Mouse (Mus musculus) MEL (cell line): ENCODE measurements around the gene Tox4. TPM values are rescaled to one million over a fixed set of nuclear protein-coding genes. Genes with fewer than 3 reads are reported as not detected.
"Not testable (repeated sequence)": the region's sequence is repeated elsewhere in the genome, so short reads cannot be mapped to it uniquely, and the experiment has no call there.

ENCODE experiments used
- DNase-seq: peaks from one replicate; pipeline ENCODE4 v3.0.0; 2011; ENCODE audit warnings: low read depth, low spot score
- H3K27ac ChIP-seq: 2 replicates; pipeline ENCODE4 v1.5.1; 2012; ENCODE audit warnings: low read depth, mild to moderate bottlenecking, control low read depth, low read length, moderate library complexity; ENCODE audit not compliant: control insufficient read depth
- H3K27me3 ChIP-seq, 2 experiments: fragments of 150-350 bp in 1 of 2; sonication (generic) in 1 of 2; 2 replicates each; pipeline ENCODE4 v1.6.1; 2012; ENCODE audit warnings: low read length in 2 of 2, mild to moderate bottlenecking in 2 of 2, improper control_type of control experiment in 1 of 2, moderate library complexity in 1 of 2; ENCODE audit not compliant: insufficient read depth in 2 of 2, control insufficient read depth in 1 of 2
- H3K36me3 ChIP-seq, 2 experiments: 2 replicates each; pipeline ENCODE4 v1.6.1; 2012 to 2014; ENCODE audit warnings: low read length in 2 of 2, improper control_type of control experiment in 1 of 2, inconsistent platforms in 1 of 2, mild to moderate bottlenecking in 1 of 2; ENCODE audit not compliant: insufficient read depth in 2 of 2, control insufficient read depth in 1 of 2
- H3K4me1 ChIP-seq, 2 experiments: fragments of 150-350 bp in 1 of 2; sonication (generic) in 1 of 2; 2 replicates each; pipeline ENCODE4 v1.6.1; 2012; ENCODE audit warnings: low read length in 2 of 2, improper control_type of control experiment in 1 of 2, mild to moderate bottlenecking in 1 of 2; ENCODE audit not compliant: insufficient read depth in 2 of 2, control insufficient read depth in 1 of 2
- H3K4me3 ChIP-seq, 2 experiments: fragments of 150-350 bp in 1 of 2; sonication (generic) in 1 of 2; 2 replicates each; pipeline ENCODE4 v1.5.1; 2012; ENCODE audit warnings: low read depth in 2 of 2, low read length in 2 of 2, mild to moderate bottlenecking in 2 of 2, moderate library complexity in 2 of 2, control low read depth in 1 of 2, improper control_type of control experiment in 1 of 2; ENCODE audit not compliant: control insufficient read depth in 1 of 2, insufficient read depth in 1 of 2
- H3K79me2 ChIP-seq: 2 replicates; pipeline ENCODE4 v1.6.1; 2012; ENCODE audit warnings: mild to moderate bottlenecking, low read length, moderate library complexity; ENCODE audit not compliant: control insufficient read depth, poor library complexity, insufficient read depth
- H3K9ac ChIP-seq: 2 replicates; pipeline ENCODE4 v1.6.1; 2012; ENCODE audit warnings: low read depth, mild to moderate bottlenecking, control low read depth, low read length, moderate library complexity; ENCODE audit not compliant: control insufficient read depth, poor library complexity, severe bottlenecking
- H3K9me3 ChIP-seq: fragments of 150-350 bp; sonication (generic); replicated peaks from 2 replicates; pipeline ENCODE4 v1.6.1; 2012; ENCODE audit warnings: mild to moderate bottlenecking, low read length, improper control_type of control experiment, moderate library complexity; ENCODE audit not compliant: insufficient read depth
- CHD1 ChIP-seq: IDR thresholded peaks from 2 replicates; pipeline ENCODE4 v1.6.1; 2012; ENCODE audit warnings: low read depth, mild to moderate bottlenecking, inconsistent platforms, low read length, improper control_type of control experiment
- CHD2 ChIP-seq: IDR thresholded peaks from 2 replicates; pipeline ENCODE4 v1.6.1; 2011; ENCODE audit warnings: low read length, improper control_type of control experiment
- CTCF ChIP-seq, 3 experiments: IDR thresholded peaks in 2 of 3; conservative IDR thresholded peaks in 1 of 3; 2 replicates each; pipeline ENCODE4 v1.5.1; 2011 to 2012; ENCODE audit warnings: low read length in 3 of 3, low read depth in 2 of 3, mild to moderate bottlenecking in 2 of 3, improper control_type of control experiment in 1 of 3, inconsistent platforms in 1 of 3, mixed read lengths in 1 of 3, moderate library complexity in 1 of 3; ENCODE audit not compliant: control insufficient read depth in 1 of 3, insufficient read depth in 1 of 3, poor library complexity in 1 of 3, severe bottlenecking in 1 of 3
- ETS1 ChIP-seq: IDR thresholded peaks from 2 replicates; pipeline ENCODE4 v1.6.1; 2012; ENCODE audit warnings: low read depth, mild to moderate bottlenecking, inconsistent platforms, low read length, improper control_type of control experiment, moderate library complexity
- GATA1 ChIP-seq: IDR thresholded peaks from 2 replicates; pipeline ENCODE4 v1.6.1; 2011; ENCODE audit warnings: low read depth, low read length, improper control_type of control experiment
- MAFK ChIP-seq: IDR thresholded peaks from 2 replicates; pipeline ENCODE4 v1.6.1; 2011; ENCODE audit warnings: low read depth, mild to moderate bottlenecking, low read length, improper control_type of control experiment, borderline replicate concordance
- MAX ChIP-seq: IDR thresholded peaks from 2 replicates; pipeline ENCODE4 v1.6.1; 2011; ENCODE audit warnings: low read length, improper control_type of control experiment
- MEF2A ChIP-seq: IDR thresholded peaks from 2 replicates; pipeline ENCODE4 v1.6.1; 2014; ENCODE audit warnings: low read depth, mild to moderate bottlenecking, inconsistent platforms, low read length, improper control_type of control experiment; ENCODE audit not compliant: poor library complexity, insufficient replicate concordance, severe bottlenecking; ENCODE audit errors: extremely low read depth
- MYB ChIP-seq: IDR thresholded peaks from 2 replicates; pipeline ENCODE4 v1.6.1; 2011; ENCODE audit warnings: mild to moderate bottlenecking, low read depth, low read length, improper control_type of control experiment
- MYC ChIP-seq: IDR thresholded peaks from 2 replicates; pipeline ENCODE4 v1.6.1; 2011; ENCODE audit warnings: low read depth, mild to moderate bottlenecking, low read length, improper control_type of control experiment, moderate library complexity
- NRF1 ChIP-seq: IDR thresholded peaks from 2 replicates; pipeline ENCODE4 v1.6.1; 2014; ENCODE audit warnings: low read depth, mild to moderate bottlenecking, inconsistent platforms, low read length, improper control_type of control experiment, moderate library complexity; ENCODE audit not compliant: poor library complexity, insufficient read depth, severe bottlenecking
- RAD21 ChIP-seq: IDR thresholded peaks from 2 replicates; pipeline ENCODE4 v1.6.1; 2011; ENCODE audit warnings: mild to moderate bottlenecking, low read depth, low read length, improper control_type of control experiment
- SIN3A ChIP-seq: IDR thresholded peaks from 2 replicates; pipeline ENCODE4 v1.6.1; 2012; ENCODE audit warnings: low read length, improper control_type of control experiment, inconsistent platforms
- SMC3 ChIP-seq: IDR thresholded peaks from 2 replicates; pipeline ENCODE4 v1.6.1; 2011; ENCODE audit warnings: low read depth, low read length, improper control_type of control experiment
- TAL1 ChIP-seq: IDR thresholded peaks from 2 replicates; pipeline ENCODE4 v1.6.1; 2012; ENCODE audit warnings: mild to moderate bottlenecking, inconsistent platforms, low read length, moderate library complexity, mixed read lengths
- TBP ChIP-seq: IDR thresholded peaks from 2 replicates; pipeline ENCODE4 v1.8.0; 2011; ENCODE audit warnings: low read depth, low read length, improper control_type of control experiment
- TCF12 ChIP-seq: IDR thresholded peaks from 2 replicates; pipeline ENCODE4 v1.6.1; 2014; ENCODE audit warnings: low read depth, mild to moderate bottlenecking, inconsistent platforms, low read length, improper control_type of control experiment, moderate library complexity
- USF1 ChIP-seq: IDR thresholded peaks from 2 replicates; pipeline ENCODE4 v1.6.1; 2014; ENCODE audit warnings: low read depth, mild to moderate bottlenecking, inconsistent platforms, low read length, improper control_type of control experiment, moderate library complexity
- USF2 ChIP-seq, 2 experiments: IDR thresholded peaks; 2 replicates each; pipeline ENCODE4 v1.6.1; 2011 to 2012; ENCODE audit warnings: improper control_type of control experiment in 2 of 2, low read length in 2 of 2, borderline replicate concordance in 1 of 2, inconsistent platforms in 1 of 2, low read depth in 1 of 2, mild to moderate bottlenecking in 1 of 2; ENCODE audit not compliant: insufficient read depth in 1 of 2
- ZMIZ1 ChIP-seq: IDR thresholded peaks from 2 replicates; pipeline ENCODE4 v1.6.1; 2012; ENCODE audit warnings: low read depth, mild to moderate bottlenecking, inconsistent platforms, low read length, improper control_type of control experiment, moderate library complexity
- polyA plus RNA-seq, 2 experiments: library from polyadenylated mRNA; stranded (reverse) in 1 of 2; unstranded in 1 of 2; fragments of >175 nt in 1 of 2; fragments of >200 nt in 1 of 2; gene quantifications; 2 replicates each; pipeline versions ENCODE4 v1.2.1 to v1.2.4; 2012; ENCODE audit warnings: low replicate concordance in 2 of 2, low read depth in 1 of 2; ENCODE audit not compliant: insufficient read length in 2 of 2, insufficient read depth in 1 of 2, missing spikeins in 1 of 2
- total RNA-seq: library from RNA; depleted of rRNA; stranded (reverse); fragments of 300-350 nt; gene quantifications from 2 replicates; pipeline ENCODE4 v1.2.3, GENCODE M21; 2012

Gene Tox4
- total and polyA plus RNA-seq, 3 experiments = 35.1 to 42.2 TPM; not detected in 1

DNA sequence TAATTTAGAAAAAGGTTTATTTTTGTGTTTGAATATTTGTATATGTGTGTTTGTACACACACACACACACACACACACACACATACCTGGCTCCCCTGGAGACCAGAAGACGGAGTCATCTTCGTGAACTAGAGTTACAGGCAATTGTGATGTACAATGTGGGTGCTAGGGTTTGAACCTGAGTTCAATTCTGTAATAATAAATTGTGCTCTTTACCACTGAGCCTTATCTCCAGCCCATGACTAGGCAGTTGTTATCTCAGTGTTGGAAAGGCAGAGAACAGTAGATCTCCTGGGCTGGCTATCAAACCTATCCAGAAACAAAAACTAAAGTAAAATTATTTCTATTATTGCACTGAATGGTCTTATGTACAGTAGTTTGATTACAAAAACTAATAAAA lies 27.2 kb downstream of the Tox4 start (continued):
- TF ChIP-seq GATA1 = peak; percentile 98
- peak; percentile 88 for TF ChIP-seq ETS1
- TF ChIP-seq MEF2A = no peak
- no peak for TF ChIP-seq MYB
- TF ChIP-seq NRF1 = no peak
- no peak for TF ChIP-seq MYC
- no peak for TF ChIP-seq CHD2
- TF ChIP-seq SMC3 = no peak
- TF ChIP-seq MAX = no peak
- peak; percentile 76 for TF ChIP-seq MAFK

DNA sequence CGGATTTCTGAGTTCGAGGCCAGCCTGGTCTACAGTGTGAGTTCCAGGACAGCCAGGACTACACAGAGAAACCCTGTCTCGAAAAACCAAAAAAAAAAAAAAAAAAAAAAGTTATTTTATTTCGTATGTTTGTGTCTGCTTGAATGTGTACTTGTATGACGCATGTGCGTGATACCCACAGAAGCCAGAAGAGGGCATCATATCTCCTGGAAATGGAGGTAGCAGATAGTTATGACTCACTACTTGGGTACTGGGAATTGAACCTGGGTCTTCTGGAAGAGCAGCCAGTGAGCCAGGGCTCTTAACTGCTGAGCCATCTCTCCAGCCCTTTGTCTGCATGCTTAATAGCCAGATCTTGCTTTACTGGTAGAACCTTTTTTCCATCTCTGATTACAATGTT lies 31.4 kb downstream of the Tox4 start:
- H3K27me3 ChIP-seq, H3K79me2 ChIP-seq, H3K27ac ChIP-seq, H3K9me3 ChIP-seq, H3K9ac ChIP-seq, H3K4me3 ChIP-seq: not testable (repeated sequence)
- peaks cover 6 to 11% of the 10 kb centered on the region in 2 experiments for H3K4me1 ChIP-seq
- peaks cover 0 to 13% of the 10 kb centered on the region in 2 experiments; a peak in 2 of 4 replicates for H3K36me3 ChIP-seq
- DNase-seq = peak; percentile 66
- TF ChIP-seq TBP = peak; percentile 73
- peak; percentile 23 to 40 (median 26); a peak in 5 of 6 replicates for TF ChIP-seq CTCF (IDR thresholded peaks at IDR 0.05 in 2 of 3, conservative IDR thresholded peaks at IDR 0.05 in 1 of 3; ENCODE audit: control insufficient read depth in 1 of 3, insufficient read depth in 1 of 3, low read depth in 2 of 3, low read length in 3 of 3, poor library complexity in 1 of 3, severe bottlenecking in 1 of 3)
- TF ChIP-seq RAD21 = peak; percentile 26
- TF ChIP-seq SMC3 = peak; percentile 37

GRCm38 (mm10) chr14:52310906-52311305 lies 32.0 kb downstream of the Tox4 start:
- H3K4me3 ChIP-seq = no peak overlapping the region
- H3K79me2 ChIP-seq = no peaks in the 10 kb centered on the region
- DNase-seq = no peak
- no peak for TF ChIP-seq TAL1
- no peak for TF ChIP-seq SIN3A
- no peak for TF ChIP-seq USF2 (IDR thresholded peaks at IDR 0.05; ENCODE audit: borderline replicate concordance in 1 of 2, insufficient read depth in 1 of 2, low read depth in 1 of 2, low read length in 2 of 2)
- TF ChIP-seq ZMIZ1 = no peak
- TF ChIP-seq USF1 = no peak
- no peak for TF ChIP-seq RAD21
- no peak for TF ChIP-seq MEF2A
- TF ChIP-seq MAFK = no peak
- no peak for TF ChIP-seq CHD1
- no peak for TF ChIP-seq TCF12
- no peak for TF ChIP-seq ETS1
- H3K27me3 ChIP-seq = peaks cover 2% of the 10 kb centered on the region in 2 experiments; a peak in 1 of 4 replicates
- no peaks in the 10 kb centered on the region for H3K9me3 ChIP-seq
- H3K27ac ChIP-seq = no peak overlapping the region
- H3K36me3 ChIP-seq = peaks cover 0 to 12% of the 10 kb centered on the region in 2 experiments; a peak in 2 of 4 replicates
- no peak overlapping the region for H3K9ac ChIP-seq
- peaks cover 6 to 8% of the 10 kb centered on the region in 2 experiments for H3K4me1 ChIP-seq
